Mouse (Mus musculus): Measurements from ENCODE around the gene Slc4a10. TPM values are rescaled to one million over a fixed set of nuclear protein-coding genes. Genes with fewer than 3 reads are reported as not detected.

Gene Slc4a10
- polyA plus RNA-seq, 1 experiment, result 0.02 TPM

DNA sequence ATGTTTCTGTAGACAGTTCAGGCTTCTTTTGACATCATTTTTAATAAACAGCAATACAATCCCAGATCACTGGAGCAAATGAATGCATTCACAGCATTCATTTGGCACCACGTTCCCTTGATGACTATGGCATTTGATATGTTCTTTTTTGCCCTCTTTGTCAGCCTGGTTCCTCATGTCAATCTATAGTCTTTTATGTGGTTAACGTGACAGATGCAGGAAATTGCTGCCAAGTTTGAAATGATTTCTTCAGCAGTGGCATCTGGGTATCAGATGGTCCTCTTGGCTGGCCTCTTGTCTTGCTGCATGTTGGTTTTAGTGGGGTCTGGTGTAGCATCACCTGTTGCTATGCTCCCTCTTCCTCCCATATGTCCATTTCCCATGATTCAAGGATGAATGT lies 247.6 kb downstream of the Slc4a10 start:
- 41% methylated on average over 2 of the region's 2 CpGs for WGBS
- no peak for DNase-seq

DNA sequence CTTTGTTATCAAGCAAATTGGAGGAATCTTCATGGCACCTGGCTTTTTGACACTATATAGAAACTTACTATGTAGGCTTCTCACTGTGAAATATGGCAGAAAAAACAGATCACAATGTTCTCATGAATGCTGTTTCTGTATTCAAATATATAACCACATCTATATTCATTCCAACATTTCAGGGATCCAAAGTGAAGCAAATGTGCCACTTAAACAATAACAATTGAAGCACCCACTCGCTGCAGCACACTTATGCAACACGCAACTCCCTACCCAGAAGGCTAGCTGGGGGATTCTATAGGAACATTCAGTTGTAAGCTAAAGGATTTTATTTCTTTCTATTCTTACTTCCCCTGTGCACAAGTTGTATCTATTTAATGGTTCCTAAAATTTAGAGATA lies 255.5 kb downstream of the Slc4a10 start:
- TF ChIP-seq POLR2A (IDR thresholded peaks at IDR 0.05; ENCODE audit: low read depth, low read length), result no peak
- no peak for TF ChIP-seq CTCF (conservative IDR thresholded peaks at IDR 0.05; ENCODE audit: insufficient read depth, insufficient read length, low read depth, low read length)
- Histone ChIP-seq H3K27ac (ENCODE audit: insufficient read depth, low read depth, low read length) (no peak overlapping the region), H3K4me1 (ENCODE audit: control insufficient read depth, insufficient read depth, low read length) (no peaks in the 10 kb centered on the region), H3K36me3 (ENCODE audit: control insufficient read depth, insufficient read depth, low read length) (no peaks in the 10 kb centered on the region), H3K27me3 (replicated peaks; ENCODE audit: control insufficient read depth, insufficient read depth, low read length) (no peaks in the 10 kb centered on the region), H3K4me3 (ENCODE audit: insufficient read depth, low read depth, low read length) (no peak overlapping the region)
- DNase-seq, result no peak
- WGBS, result 94% methylated on average over 2 of the region's 2 CpGs

More for the DNA sequence above, 247.6 kb downstream of the Slc4a10 start:
- Histone ChIP-seq H3K4me1 (ENCODE audit: control insufficient read depth, insufficient read depth, low read length) (no peaks in the 10 kb centered on the region), H3K27ac (ENCODE audit: insufficient read depth, low read depth, low read length) (no peak overlapping the region), H3K36me3 (ENCODE audit: control insufficient read depth, insufficient read depth, low read length) (no peaks in the 10 kb centered on the region), H3K27me3 (replicated peaks; ENCODE audit: control insufficient read depth, insufficient read depth, low read length) (no peaks in the 10 kb centered on the region), H3K4me3 (ENCODE audit: insufficient read depth, low read depth, low read length) (no peak overlapping the region)
- TF ChIP-seq CTCF (conservative IDR thresholded peaks at IDR 0.05; ENCODE audit: insufficient read depth, insufficient read length, low read depth, low read length) (no peak), POLR2A (IDR thresholded peaks at IDR 0.05; ENCODE audit: low read depth, low read length) (no peak)

DNA sequence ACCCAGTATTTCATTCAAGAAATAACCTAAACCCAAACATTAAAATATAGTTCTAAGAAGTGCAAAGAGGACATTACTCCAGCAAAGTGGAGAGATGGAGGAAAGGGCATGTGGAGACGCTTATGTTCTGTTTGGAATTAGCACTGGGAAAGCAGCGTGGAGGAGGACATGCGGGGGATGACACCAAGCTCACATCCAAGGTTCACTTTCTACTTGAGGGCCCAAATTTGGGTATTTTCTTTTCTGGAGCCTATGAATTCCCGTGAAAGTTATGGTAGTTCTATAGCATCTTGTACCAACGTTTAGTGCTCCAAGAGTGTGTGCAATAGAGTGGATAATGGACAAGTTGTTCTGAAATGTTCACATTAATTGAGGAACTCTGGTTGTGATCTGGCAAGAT lies 260.7 kb downstream of the Slc4a10 start:
- H3K27me3 ChIP-seq (replicated peaks; ENCODE audit: control insufficient read depth, insufficient read depth, low read length), result no peaks in the 10 kb centered on the region
- no peak overlapping the region for H3K27ac ChIP-seq (ENCODE audit: insufficient read depth, low read depth, low read length)
- TF ChIP-seq POLR2A (IDR thresholded peaks at IDR 0.05; ENCODE audit: low read depth, low read length), result no peak
- TF ChIP-seq CTCF (conservative IDR thresholded peaks at IDR 0.05; ENCODE audit: insufficient read depth, insufficient read length, low read depth, low read length), result no peak
- H3K4me3 ChIP-seq (ENCODE audit: insufficient read depth, low read depth, low read length), result no peak overlapping the region
- no peaks in the 10 kb centered on the region for H3K36me3 ChIP-seq (ENCODE audit: control insufficient read depth, insufficient read depth, low read length)
- no peaks in the 10 kb centered on the region for H3K4me1 ChIP-seq (ENCODE audit: control insufficient read depth, insufficient read depth, low read length)
- WGBS, result 69% methylated on average over 5 of the region's 5 CpGs
- DNase-seq, result no peak

GRCm38 (mm10) chr2:62307477-62307876 lies 261.2 kb downstream of the Slc4a10 start:
- H3K4me3 ChIP-seq (ENCODE audit: insufficient read depth, low read depth, low read length), result no peak overlapping the region
- DNase-seq, result no peak
- TF ChIP-seq CTCF (conservative IDR thresholded peaks at IDR 0.05; ENCODE audit: insufficient read depth, insufficient read length, low read depth, low read length) (no peak), POLR2A (IDR thresholded peaks at IDR 0.05; ENCODE audit: low read depth, low read length) (no peak)
- H3K27me3 ChIP-seq (replicated peaks; ENCODE audit: control insufficient read depth, insufficient read depth, low read length), result no peaks in the 10 kb centered on the region
- H3K27ac ChIP-seq (ENCODE audit: insufficient read depth, low read depth, low read length), result no peak overlapping the region
- no peaks in the 10 kb centered on the region for H3K4me1 ChIP-seq (ENCODE audit: control insufficient read depth, insufficient read depth, low read length)
- H3K36me3 ChIP-seq (ENCODE audit: control insufficient read depth, insufficient read depth, low read length), result no peaks in the 10 kb centered on the region
- WGBS, result 80% methylated on average over 2 of the region's 2 CpGs

DNA sequence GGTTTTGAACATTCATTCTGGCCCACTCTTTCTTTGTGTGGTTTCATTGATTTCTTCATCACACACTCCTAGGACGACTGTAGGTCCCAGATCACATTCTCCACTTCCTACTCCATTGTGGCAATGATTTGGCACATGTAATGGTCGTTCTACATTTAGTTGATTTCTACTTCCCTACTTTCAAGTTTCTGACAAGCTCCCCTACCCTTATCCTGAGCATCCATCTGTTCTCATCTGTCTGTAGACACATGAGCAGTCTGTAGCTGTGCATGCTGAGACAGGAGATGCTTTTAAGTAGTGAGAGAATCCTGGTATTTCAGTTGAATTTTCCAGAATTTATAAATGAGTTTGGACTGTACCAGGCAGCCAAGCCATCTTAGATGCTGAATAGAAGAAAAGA lies 270.7 kb downstream of the Slc4a10 start:
- TF ChIP-seq CTCF (conservative IDR thresholded peaks at IDR 0.05; ENCODE audit: insufficient read depth, insufficient read length, low read depth, low read length) (no peak), POLR2A (IDR thresholded peaks at IDR 0.05; ENCODE audit: low read depth, low read length) (no peak)
- H3K27ac ChIP-seq (ENCODE audit: insufficient read depth, low read depth, low read length), result no peak overlapping the region
- no peaks in the 10 kb centered on the region for H3K4me1 ChIP-seq (ENCODE audit: control insufficient read depth, insufficient read depth, low read length)
- no peak for DNase-seq
- H3K36me3 ChIP-seq (ENCODE audit: control insufficient read depth, insufficient read depth, low read length), result no peaks in the 10 kb centered on the region
- no peaks in the 10 kb centered on the region for H3K27me3 ChIP-seq (replicated peaks; ENCODE audit: control insufficient read depth, insufficient read depth, low read length)
- no peak overlapping the region for H3K4me3 ChIP-seq (ENCODE audit: insufficient read depth, low read depth, low read length)
- WGBS, result 63% methylated on average over 2 of the region's 2 CpGs

DNA sequence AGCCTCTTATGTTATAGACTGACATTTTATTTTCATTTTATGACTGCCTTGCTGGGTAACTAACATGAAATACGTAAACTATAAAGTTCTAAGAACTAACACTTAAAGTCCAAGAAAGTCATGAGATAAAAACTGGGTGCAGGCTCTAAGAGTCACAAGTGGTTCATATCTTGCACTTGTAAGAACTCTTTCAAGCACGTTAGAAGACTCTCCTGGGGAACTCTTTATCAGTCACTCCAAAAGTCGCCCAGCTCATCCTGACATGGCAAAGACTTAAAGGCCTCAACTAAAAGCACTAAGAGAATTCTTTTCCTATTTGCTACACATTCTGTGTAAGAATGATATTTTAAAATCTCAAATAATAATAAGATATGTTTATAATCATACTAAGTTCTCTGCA lies 273.2 kb downstream of the Slc4a10 start:
- 86% methylated on average over 3 of the region's 3 CpGs for WGBS
- Histone ChIP-seq H3K4me1 (ENCODE audit: control insufficient read depth, insufficient read depth, low read length) (no peaks in the 10 kb centered on the region), H3K27ac (ENCODE audit: insufficient read depth, low read depth, low read length) (no peak overlapping the region), H3K27me3 (replicated peaks; ENCODE audit: control insufficient read depth, insufficient read depth, low read length) (no peaks in the 10 kb centered on the region), H3K36me3 (ENCODE audit: control insufficient read depth, insufficient read depth, low read length) (no peaks in the 10 kb centered on the region), H3K4me3 (ENCODE audit: insufficient read depth, low read depth, low read length) (no peak overlapping the region)
- no peak for DNase-seq
- TF ChIP-seq CTCF (conservative IDR thresholded peaks at IDR 0.05; ENCODE audit: insufficient read depth, insufficient read length, low read depth, low read length) (no peak), POLR2A (IDR thresholded peaks at IDR 0.05; ENCODE audit: low read depth, low read length) (no peak)

DNA sequence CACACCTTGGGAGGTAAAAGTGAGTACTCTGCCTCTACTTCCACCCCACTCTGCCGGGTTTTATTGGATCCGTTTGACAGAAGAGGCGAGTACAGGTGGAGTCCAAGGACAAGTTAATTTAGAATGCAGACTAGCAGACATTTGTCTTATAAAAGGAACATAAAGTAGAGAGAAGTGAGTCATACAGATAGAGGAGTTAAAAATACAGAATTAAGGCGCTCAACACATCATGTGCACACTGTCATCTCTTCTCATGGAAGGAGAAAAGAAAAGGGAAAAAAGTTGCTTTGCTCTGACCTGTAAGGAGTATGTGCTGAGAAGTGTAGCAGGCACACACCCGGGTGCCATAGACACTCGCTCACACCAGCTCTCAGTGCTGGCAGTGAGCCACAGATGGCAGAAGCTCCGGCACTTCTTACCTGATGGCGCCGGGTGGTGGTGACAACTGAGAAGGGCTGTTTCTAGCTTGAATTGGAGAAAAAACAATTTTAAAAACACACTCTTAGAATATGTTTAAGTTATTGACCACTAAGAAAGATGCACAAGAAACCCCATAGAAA lies 276.9 kb downstream of the Slc4a10 start:
- WGBS, result 78% methylated on average over 9 of the region's 9 CpGs
- no peaks in the 10 kb centered on the region; the same call in 1 of the 2 replicates for H3K4me1 ChIP-seq (ENCODE audit: control insufficient read depth, insufficient read depth, low read length)
- no peak overlapping the region for H3K4me3 ChIP-seq (ENCODE audit: insufficient read depth, low read depth, low read length)
- no peak for DNase-seq
- H3K27ac ChIP-seq (ENCODE audit: insufficient read depth, low read depth, low read length), result no peak overlapping the region
- no peaks in the 10 kb centered on the region for H3K27me3 ChIP-seq (replicated peaks; ENCODE audit: control insufficient read depth, insufficient read depth, low read length)
- TF ChIP-seq POLR2A (IDR thresholded peaks at IDR 0.05; ENCODE audit: low read depth, low read length) (no peak), CTCF (conservative IDR thresholded peaks at IDR 0.05; ENCODE audit: insufficient read depth, insufficient read length, low read depth, low read length) (no peak)
- no peaks in the 10 kb centered on the region for H3K36me3 ChIP-seq (ENCODE audit: control insufficient read depth, insufficient read depth, low read length)

All from kidney, adult 2 months (tissue).